Mouse (Mus musculus): ENCODE measurements around the gene Ccdc124.

DNA sequence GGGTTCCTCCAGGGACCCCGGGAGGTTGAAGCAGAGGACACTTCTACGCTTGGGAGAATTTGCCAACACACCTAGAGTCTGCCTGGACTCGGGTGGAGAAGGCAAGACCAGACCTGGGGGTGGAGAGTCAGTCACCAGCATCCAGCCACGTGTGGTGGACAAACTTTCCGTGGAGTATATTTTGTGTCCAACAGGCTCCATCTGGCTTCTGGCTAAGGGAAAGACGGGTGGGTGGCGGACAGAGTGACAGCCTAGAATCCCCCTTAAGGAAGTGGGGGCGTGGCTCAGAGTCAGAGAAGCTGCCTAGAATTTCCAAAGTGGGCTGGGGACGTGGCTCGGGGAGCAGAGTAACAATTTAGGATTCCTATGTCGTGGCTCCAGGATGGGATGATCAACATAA lies 51.7 kb downstream of the Ccdc124 start:
- no peak for TF ChIP-seq POLR2A (IDR thresholded peaks at IDR 0.05; ENCODE audit: extremely low read depth, insufficient read depth, low read length)
- TF ChIP-seq CTCF (IDR thresholded peaks at IDR 0.05; ENCODE audit: low read depth, low read length), result no peak

Data from liver, adult 2 months (tissue).